Mouse (Mus musculus): ENCODE data around the gene Lsm12. TPM values are rescaled to one million over a fixed set of nuclear protein-coding genes. Genes with fewer than 3 reads are reported as not detected.

Lsm12 gene
- total RNA-seq (2023), result 10 to 100 TPM; 48.9 to 53.5 TPM

GRCm38 (mm10) chr11:102184646-102185495 is at the start of gene Lsm12:
Lsm12 (minus strand) TSS chr11:102185296.

GRCm38 (mm10) chr11:102230006-102230741 is 45.1 kb upstream of the Lsm12 start, which contains the start of gene Hdac5:
Hdac5 (minus strand) TSS chr11:102230166.

DNA sequence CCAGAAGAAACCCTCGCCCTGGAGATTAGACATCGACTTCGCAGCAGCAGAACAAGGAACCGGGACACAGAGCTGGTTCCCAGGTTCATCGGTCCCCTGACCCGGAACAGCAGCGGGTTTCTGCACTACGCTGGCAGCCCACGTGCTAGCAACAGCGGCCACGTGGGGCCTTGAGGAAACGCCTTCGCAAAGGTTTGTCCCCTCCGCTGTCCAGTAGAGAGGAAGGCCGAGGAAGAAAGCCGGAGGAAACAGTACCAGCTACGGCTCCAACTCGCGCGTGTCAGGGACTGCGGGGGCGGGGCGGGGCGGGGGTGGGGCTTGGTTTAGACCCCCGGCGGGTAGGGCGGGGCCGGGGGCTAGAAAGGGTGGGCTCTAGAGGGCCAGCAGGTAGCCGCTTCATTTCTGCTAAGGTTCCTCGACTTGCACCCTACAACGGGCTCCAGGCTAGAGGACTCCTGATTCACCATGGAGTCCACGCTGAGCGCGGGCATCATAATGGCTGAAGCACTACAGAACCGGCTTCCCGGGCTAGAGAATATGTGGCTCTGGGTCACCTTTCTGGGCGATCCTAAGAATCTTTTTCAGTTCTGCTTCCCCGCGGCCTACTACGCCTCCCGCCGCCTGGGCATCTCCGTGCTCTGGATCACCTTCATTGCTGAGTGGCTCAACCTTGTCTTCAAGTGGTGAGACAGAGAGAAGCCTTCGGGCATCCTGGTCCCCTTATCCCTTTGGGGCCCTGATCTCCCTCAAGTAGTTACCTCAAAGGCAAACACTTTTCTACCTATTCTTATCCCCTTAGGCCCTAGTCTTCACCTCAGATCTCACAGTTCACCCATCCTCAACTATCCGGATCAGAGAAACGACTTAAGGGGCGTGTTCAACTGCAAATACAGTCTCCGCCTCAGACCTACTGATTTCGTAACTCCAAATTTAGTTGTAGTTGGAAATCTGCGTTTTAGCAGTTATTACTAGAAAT is 4.7 kb upstream of the Lsm12 start, which contains the start of gene G6pc3:
Gene G6pc3 (plus strand): TSS at position 160 of the 976 bp plus-strand sequence.

DNA sequence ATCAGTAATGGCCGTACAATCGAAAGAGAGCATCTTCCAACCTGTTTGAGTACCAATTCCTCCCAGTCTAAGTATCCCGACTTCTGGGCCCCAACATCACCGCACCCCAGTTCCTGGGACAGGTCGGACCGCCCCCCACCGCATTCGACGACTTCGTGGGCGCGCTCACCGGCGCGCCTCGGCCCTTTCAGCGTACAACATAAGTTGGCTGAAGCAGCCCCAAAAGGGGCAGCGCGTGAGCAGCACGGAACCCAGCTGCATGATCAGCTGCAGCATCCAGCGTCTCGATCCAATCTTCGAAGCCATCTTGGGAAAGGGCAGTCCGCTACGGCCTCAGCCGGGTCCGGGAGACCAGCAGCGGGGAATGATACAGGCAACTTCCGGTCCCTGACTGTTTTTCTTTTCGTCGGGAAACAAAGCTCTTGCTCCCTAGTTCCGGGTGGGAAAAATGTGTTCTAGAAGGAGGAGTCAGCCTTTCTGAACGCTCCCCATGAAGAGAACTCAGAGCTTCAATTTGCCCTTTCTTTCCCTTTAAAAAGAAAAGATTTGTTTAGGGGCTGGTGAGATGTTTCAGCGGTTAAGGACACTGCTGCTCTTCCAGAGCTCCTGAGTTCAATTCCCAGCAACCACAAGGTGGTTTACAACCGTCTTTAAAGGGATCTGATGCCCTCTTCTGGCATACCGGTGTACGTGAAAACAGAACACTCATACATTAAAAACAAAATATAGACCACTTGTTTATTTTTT is 28.9 kb downstream of the Lsm12 start, which contains the start of gene Tmem101:
Gene Tmem101 (minus strand): TSS at position 366 of the 747 bp plus-strand sequence.

DNA sequence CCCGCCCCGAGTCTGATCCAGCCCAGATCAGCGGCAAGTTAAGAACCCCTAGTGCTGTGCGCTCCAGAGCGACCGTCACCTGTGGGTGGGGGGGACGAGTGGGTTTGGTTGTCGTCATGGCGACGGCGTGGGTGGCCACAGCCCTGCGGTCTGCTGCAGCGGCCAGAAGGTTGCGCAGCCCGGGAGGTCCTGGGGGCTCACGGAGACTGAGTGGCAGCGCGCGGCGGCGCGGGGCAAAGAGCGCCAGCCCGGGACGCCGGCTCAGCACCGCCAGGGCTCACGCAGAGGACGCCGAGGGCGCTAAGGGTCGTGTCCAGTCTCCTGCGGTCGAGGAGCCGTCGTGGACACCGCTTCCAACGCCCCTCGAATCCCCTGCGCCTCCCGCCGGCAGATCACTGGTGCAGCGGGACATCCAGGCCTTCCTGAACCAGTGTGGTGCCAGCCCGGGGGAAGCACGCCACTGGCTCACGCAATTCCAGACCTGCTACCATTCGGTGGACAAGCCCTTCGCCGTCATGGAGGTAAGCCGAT is 39.6 kb downstream of the Lsm12 start, which contains the start of gene Nags:
Gene Nags (plus strand): TSS at position 43 of the 531 bp plus-strand sequence.

Other genes starting within 250 kb of the Lsm12 start
- gene Sost, start 218.3 kb downstream of the Lsm12 start, total RNA-seq (2023), result not detected
- not detected for gene Cfap97d1, start 201.0 kb downstream of the Lsm12 start, total RNA-seq (2023)
- under 1 TPM; 0.70 to 0.74 TPM for gene Dusp3, start 198.3 kb downstream of the Lsm12 start, total RNA-seq (2023)
- not detected for gene Mpp3, start 156.8 kb downstream of the Lsm12 start, total RNA-seq (2023)
- gene Cd300lg, start 143.8 kb downstream of the Lsm12 start, total RNA-seq (2023), result not detected
- gene Mpp2, start 96.8 kb downstream of the Lsm12 start, total RNA-seq (2023), result 1 to 10 TPM; 1.9 to 4.8 TPM
- gene Ppy, start 84.0 kb downstream of the Lsm12 start, total RNA-seq (2023), result not detected
- gene Pyy, start 77.5 kb downstream of the Lsm12 start, total RNA-seq (2023), result not detected
- not detected for gene Nags, start 39.8 kb downstream of the Lsm12 start, total RNA-seq (2023)
- 1 to 10 TPM; 5.9 to 7.2 TPM for gene Tmem101, start 28.9 kb downstream of the Lsm12 start, total RNA-seq (2023)
- 10 to 100 TPM; 28.1 to 34.6 TPM for gene G6pc3, start 4.3 kb upstream of the Lsm12 start, total RNA-seq (2023)
- 10 to 100 TPM; 79.2 to 91.2 TPM for gene Hdac5, start 44.9 kb upstream of the Lsm12 start, total RNA-seq (2023)
- 1 to 10 TPM in 1 of 2 experiments, under 1 TPM in 1; 0.83 to 1.7 TPM for gene BC030867, start 63.6 kb upstream of the Lsm12 start, total RNA-seq (2023)
- not detected for gene Asb16, start 83.4 kb upstream of the Lsm12 start, total RNA-seq (2023)
- gene Tmub2, start 99.6 kb upstream of the Lsm12 start, total RNA-seq (2023), result 10 to 100 TPM; 38.6 TPM
- 10 to 100 TPM; 85.1 to 88.2 TPM for gene Atxn7l3, start 111.3 kb upstream of the Lsm12 start, total RNA-seq (2023)
- gene Ubtf, start 134.4 kb upstream of the Lsm12 start, total RNA-seq (2023), result 100 to 1,000 TPM; 142 to 153 TPM
- gene Slc4a1, start 180.9 kb upstream of the Lsm12 start, total RNA-seq (2023), result not detected
- 1 to 10 TPM; 5.2 to 6.9 TPM for gene Rundc3a, start 208.1 kb upstream of the Lsm12 start, total RNA-seq (2023)
- gene Slc25a39, start 222.7 kb upstream of the Lsm12 start, total RNA-seq (2023), result 10 to 100 TPM; 29.1 to 29.5 TPM
- 10 to 100 TPM; 14.8 to 23.8 TPM for gene Grn, start 245.0 kb upstream of the Lsm12 start, total RNA-seq (2023)